Mouse (Mus musculus) frontal cortex, adult 2 months (tissue): ENCODE measurements at regions not wholly inside any gene's neighbourhood (a gene's known extent, or its start where the extent isn't known, plus 50 kb on each side); places are given as distances from the start of the nearest gene placed in this dataset.

Source experiments
- DNase-seq, 2 experiments: peaks; one replicate each; pipeline ENCODE4 v3.0.0; 2022; ENCODE audit warnings: low spot score in 1 of 2; ENCODE audit errors: extremely low spot score in 1 of 2

- peak; percentile 9 to 38 for DNase-seq
Measured at GRCm38 (mm10) chrX:14505102-14505501, 294.2 kb downstream of the H2al1n start.
